Mouse (Mus musculus): ENCODE results near the gene Cpb2. TPM values are rescaled to one million over a fixed set of nuclear protein-coding genes. Genes with fewer than 3 reads are reported as not detected.
A peak's percentile ranks its signal among the peaks of the same experiment; 100 is the strongest.

The Cpb2 gene
- polyA plus RNA-seq, 1 experiment from 2014 or later = 19.8 TPM

GRCm38 (mm10) chr14:75218843-75219242 lies 23.2 kb upstream of the Cpb2 start:
- no peak overlapping the region for H3K4me3 ChIP-seq (ENCODE audit: low read length)
- no peak overlapping the region for H3K9ac ChIP-seq (replicated peaks; ENCODE audit: low read length)
- no peak for ATAC-seq (ENCODE audit: low FRiP score, low TSS enrichment)
- H3K27ac ChIP-seq (ENCODE audit: low read length) = no peak overlapping the region
- no peak overlapping the region for H3K4me2 ChIP-seq (replicated peaks; ENCODE audit: low read depth, low read length)
- no peaks in the 10 kb centered on the region for H3K9me3 ChIP-seq (ENCODE audit: low read length)
- no peaks in the 10 kb centered on the region for H3K36me3 ChIP-seq (ENCODE audit: insufficient read depth, low read length)
- no peaks in the 10 kb centered on the region for H3K4me1 ChIP-seq (ENCODE audit: insufficient read depth, low read length)
- H3K27me3 ChIP-seq (ENCODE audit: insufficient read depth, low read length) = no peaks in the 10 kb centered on the region
- 97% methylated on average over 2 of the region's 2 CpGs for WGBS

GRCm38 (mm10) chr14:75219250-75219913 lies 22.7 kb upstream of the Cpb2 start:
- Histone ChIP-seq H3K9me3 (ENCODE audit: low read length) (no peaks in the 10 kb centered on the region), H3K4me1 (ENCODE audit: insufficient read depth, low read length) (no peaks in the 10 kb centered on the region), H3K27me3 (ENCODE audit: insufficient read depth, low read length) (no peaks in the 10 kb centered on the region), H3K4me2 (replicated peaks; ENCODE audit: low read depth, low read length) (no peak overlapping the region), H3K9ac (replicated peaks; ENCODE audit: low read length) (no peak overlapping the region), H3K4me3 (ENCODE audit: low read length) (no peak overlapping the region), H3K36me3 (ENCODE audit: insufficient read depth, low read length) (no peaks in the 10 kb centered on the region), H3K27ac (ENCODE audit: low read length) (no peak overlapping the region)
- 72% methylated on average over 5 of the region's 5 CpGs for WGBS
- no peak for ATAC-seq (ENCODE audit: low FRiP score, low TSS enrichment)

- Histone ChIP-seq H3K4me2 (replicated peaks; ENCODE audit: low read depth, low read length) (no peak overlapping the region), H3K9ac (replicated peaks; ENCODE audit: low read length) (no peak overlapping the region), H3K36me3 (ENCODE audit: insufficient read depth, low read length) (no peaks in the 10 kb centered on the region), H3K27me3 (ENCODE audit: insufficient read depth, low read length) (no peaks in the 10 kb centered on the region), H3K9me3 (ENCODE audit: low read length) (no peaks in the 10 kb centered on the region), H3K27ac (ENCODE audit: low read length) (no peak overlapping the region), H3K4me3 (ENCODE audit: low read length) (no peak overlapping the region), H3K4me1 (ENCODE audit: insufficient read depth, low read length) (no peaks in the 10 kb centered on the region)
- 75% methylated on average over 6 of the region's 6 CpGs for WGBS
- ATAC-seq (ENCODE audit: low FRiP score, low TSS enrichment) = no peak
Observed at GRCm38 (mm10) chr14:75222386-75222785, 19.7 kb upstream of the Cpb2 start.

- Histone ChIP-seq H3K27ac (ENCODE audit: low read length) (no peak overlapping the region), H3K27me3 (ENCODE audit: insufficient read depth, low read length) (no peaks in the 10 kb centered on the region), H3K4me1 (ENCODE audit: insufficient read depth, low read length) (no peaks in the 10 kb centered on the region), H3K36me3 (ENCODE audit: insufficient read depth, low read length) (no peaks in the 10 kb centered on the region), H3K9ac (replicated peaks; ENCODE audit: low read length) (no peak overlapping the region), H3K4me2 (replicated peaks; ENCODE audit: low read depth, low read length) (no peak overlapping the region), H3K4me3 (ENCODE audit: low read length) (no peak overlapping the region), H3K9me3 (ENCODE audit: low read length) (no peaks in the 10 kb centered on the region)
- no peak for ATAC-seq (ENCODE audit: low FRiP score, low TSS enrichment)
- WGBS = 84% methylated on average over 6 of the region's 6 CpGs
Observed at GRCm38 (mm10) chr14:75227453-75228084, 14.5 kb upstream of the Cpb2 start.

DNA sequence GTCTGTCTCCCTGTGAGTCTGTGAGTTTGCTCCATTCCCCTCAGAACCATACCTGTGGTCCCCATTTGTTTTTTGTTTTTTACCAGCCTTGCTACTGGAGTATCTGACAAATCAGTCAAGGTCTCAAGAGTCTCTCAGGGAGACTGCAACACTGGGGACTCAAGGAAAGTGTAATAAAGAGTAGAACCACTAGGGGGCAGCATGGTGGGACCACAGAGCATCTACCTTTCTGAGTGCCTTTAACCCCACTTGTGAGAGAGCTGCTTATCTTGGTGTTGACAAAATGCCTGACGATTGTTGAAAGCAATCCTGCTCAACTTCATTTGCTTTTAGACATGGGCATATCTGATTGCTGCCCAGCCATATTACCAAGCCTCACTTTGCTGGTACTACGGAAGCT lies 12.3 kb upstream of the Cpb2 start:
- H3K9ac ChIP-seq (replicated peaks; ENCODE audit: low read length) = no peak overlapping the region
- no peaks in the 10 kb centered on the region for H3K36me3 ChIP-seq (ENCODE audit: insufficient read depth, low read length)
- no peak overlapping the region for H3K4me3 ChIP-seq (ENCODE audit: low read length)
- no peaks in the 10 kb centered on the region for H3K27me3 ChIP-seq (ENCODE audit: insufficient read depth, low read length)
- no peak overlapping the region for H3K4me2 ChIP-seq (replicated peaks; ENCODE audit: low read depth, low read length)
- WGBS = 68% methylated on average over 2 of the region's 2 CpGs
- H3K4me1 ChIP-seq (ENCODE audit: insufficient read depth, low read length) = no peaks in the 10 kb centered on the region
- no peak for ATAC-seq (ENCODE audit: low FRiP score, low TSS enrichment)
- no peaks in the 10 kb centered on the region for H3K9me3 ChIP-seq (ENCODE audit: low read length)
- H3K27ac ChIP-seq (ENCODE audit: low read length) = no peak overlapping the region

DNA sequence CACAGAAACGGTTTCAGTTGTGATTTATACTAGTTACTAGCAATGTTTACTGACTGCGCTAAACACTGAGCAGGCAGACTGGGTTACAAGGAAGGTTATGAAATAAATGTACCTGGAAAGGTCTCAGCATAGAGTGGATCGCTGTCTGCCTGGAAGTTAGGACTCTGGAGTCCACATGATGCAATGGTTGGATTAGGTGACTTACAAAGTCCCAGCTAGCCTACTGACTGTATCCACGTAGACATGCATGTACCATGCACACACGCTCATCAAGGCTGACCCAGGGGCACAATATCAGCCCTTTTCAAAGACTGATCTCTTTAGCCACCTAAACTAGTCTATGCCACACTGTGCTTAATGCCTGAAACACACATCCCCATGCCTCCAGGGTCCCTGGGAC lies 9.0 kb upstream of the Cpb2 start:
- Histone ChIP-seq H3K4me3 (ENCODE audit: low read length) (no peak overlapping the region), H3K27ac (ENCODE audit: low read length) (no peak overlapping the region), H3K4me2 (replicated peaks; ENCODE audit: low read depth, low read length) (no peak overlapping the region), H3K9ac (replicated peaks; ENCODE audit: low read length) (no peak overlapping the region), H3K4me1 (ENCODE audit: insufficient read depth, low read length) (no peaks in the 10 kb centered on the region), H3K9me3 (ENCODE audit: low read length) (no peaks in the 10 kb centered on the region), H3K36me3 (ENCODE audit: insufficient read depth, low read length) (no peaks in the 10 kb centered on the region), H3K27me3 (ENCODE audit: insufficient read depth, low read length) (no peaks in the 10 kb centered on the region)
- no peak for ATAC-seq (ENCODE audit: low FRiP score, low TSS enrichment)
- 81% methylated on average over 5 of the region's 5 CpGs for WGBS

GRCm38 (mm10) chr14:75235552-75235951 lies 6.5 kb upstream of the Cpb2 start:
- Histone ChIP-seq H3K9me3 (ENCODE audit: low read length) (no peaks in the 10 kb centered on the region), H3K4me1 (ENCODE audit: insufficient read depth, low read length) (no peaks in the 10 kb centered on the region), H3K4me3 (ENCODE audit: low read length) (0 out of 2 replicates have a peak overlapping the region, but pooled peaks have one; percentile 9), H3K36me3 (ENCODE audit: insufficient read depth, low read length) (no peaks in the 10 kb centered on the region), H3K27ac (ENCODE audit: low read length) (peak overlapping the region; percentile 62), H3K27me3 (ENCODE audit: insufficient read depth, low read length) (no peaks in the 10 kb centered on the region), H3K4me2 (replicated peaks; ENCODE audit: low read depth, low read length) (peak overlapping the region; percentile 43), H3K9ac (replicated peaks; ENCODE audit: low read length) (no peak overlapping the region)
- WGBS = 55% methylated on average over 8 of the region's 8 CpGs
- peak; percentile 63 for ATAC-seq (ENCODE audit: low FRiP score, low TSS enrichment)

DNA sequence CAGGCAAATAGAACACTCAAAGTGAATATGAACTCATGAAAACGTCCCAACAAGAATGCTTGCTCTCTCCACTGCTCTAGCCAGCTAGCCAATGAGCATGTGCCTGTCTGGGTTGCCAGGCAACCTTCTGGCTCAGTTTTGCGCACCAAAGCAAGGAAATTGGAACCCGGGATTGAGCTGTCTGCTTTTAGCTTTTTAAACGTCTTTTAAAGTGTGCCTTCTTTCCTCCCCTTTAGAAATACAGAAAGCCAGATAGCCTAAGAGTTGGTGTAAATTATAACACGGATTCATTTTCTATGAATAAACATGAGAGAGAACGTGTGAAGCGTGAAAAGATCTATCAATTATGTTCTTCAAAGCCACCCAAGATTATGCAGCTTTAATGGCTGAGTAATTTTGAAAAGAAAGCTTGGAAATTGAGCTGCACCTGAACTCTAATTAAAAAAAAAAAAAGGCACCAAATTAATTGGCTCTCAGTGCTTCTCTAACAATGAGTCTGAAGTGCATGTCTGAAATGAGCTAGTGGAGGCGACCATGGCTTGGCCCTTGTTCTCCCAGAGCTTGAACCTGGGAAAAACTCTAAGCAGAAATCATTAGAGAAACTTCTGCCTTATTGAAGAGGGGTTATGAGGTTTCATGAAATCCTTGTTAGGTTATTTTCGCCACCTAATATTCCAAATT lies 6.0 kb upstream of the Cpb2 start:
- ATAC-seq (ENCODE audit: low FRiP score, low TSS enrichment) = peak; percentile 54; the same call in 1 of the 2 replicates
- Histone ChIP-seq H3K4me1 (ENCODE audit: insufficient read depth, low read length) (no peaks in the 10 kb centered on the region), H3K4me3 (ENCODE audit: low read length) (0 out of 2 replicates have a peak overlapping the region, but pooled peaks have one; percentile 9), H3K4me2 (replicated peaks; ENCODE audit: low read depth, low read length) (peak overlapping the region; percentile 43), H3K27me3 (ENCODE audit: insufficient read depth, low read length) (no peaks in the 10 kb centered on the region), H3K27ac (ENCODE audit: low read length) (peak overlapping the region; percentile 62), H3K9me3 (ENCODE audit: low read length) (no peaks in the 10 kb centered on the region), H3K9ac (replicated peaks; ENCODE audit: low read length) (no peak overlapping the region), H3K36me3 (ENCODE audit: insufficient read depth, low read length) (no peaks in the 10 kb centered on the region)
- WGBS = 45% methylated on average over 9 of the region's 9 CpGs

GRCm38 (mm10) chr14:75236636-75237003 lies 5.5 kb upstream of the Cpb2 start:
- Histone ChIP-seq H3K4me1 (ENCODE audit: insufficient read depth, low read length) (no peaks in the 10 kb centered on the region), H3K4me2 (replicated peaks; ENCODE audit: low read depth, low read length) (no peak overlapping the region), H3K36me3 (ENCODE audit: insufficient read depth, low read length) (no peaks in the 10 kb centered on the region), H3K4me3 (ENCODE audit: low read length) (no peak overlapping the region), H3K27ac (ENCODE audit: low read length) (peak overlapping the region; percentile 44; the same call in 1 of the 2 replicates), H3K27me3 (ENCODE audit: insufficient read depth, low read length) (no peaks in the 10 kb centered on the region), H3K9me3 (ENCODE audit: low read length) (no peaks in the 10 kb centered on the region), H3K9ac (replicated peaks; ENCODE audit: low read length) (no peak overlapping the region)
- WGBS = 84% methylated on average over 4 of the region's 4 CpGs
- no peak for ATAC-seq (ENCODE audit: low FRiP score, low TSS enrichment)

DNA sequence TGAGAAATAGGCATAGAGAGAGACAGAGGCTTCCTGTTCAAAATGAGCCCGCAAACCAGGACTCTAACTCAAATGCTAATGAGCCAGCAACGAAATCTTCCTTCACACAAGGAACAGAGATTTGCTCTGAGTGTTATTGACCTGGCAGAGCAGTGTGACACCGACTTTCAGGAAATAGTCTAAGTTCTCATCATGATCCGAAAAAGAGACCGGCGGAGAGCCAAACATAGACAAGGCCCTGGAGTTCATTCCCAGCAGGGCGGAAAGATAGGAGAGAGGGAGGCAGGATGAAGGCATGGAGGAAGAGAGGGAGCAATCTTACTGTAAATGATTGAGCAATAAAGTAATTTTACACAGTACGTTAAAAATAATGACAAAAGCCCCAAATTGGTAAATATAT lies 5.0 kb upstream of the Cpb2 start:
- 0 out of 2 replicates have a peak, but pooled peaks cover 3% of the 10 kb centered on the region for H3K4me1 ChIP-seq (ENCODE audit: insufficient read depth, low read length)
- no peak overlapping the region for H3K27ac ChIP-seq (ENCODE audit: low read length)
- H3K27me3 ChIP-seq (ENCODE audit: insufficient read depth, low read length) = no peaks in the 10 kb centered on the region
- no peaks in the 10 kb centered on the region for H3K9me3 ChIP-seq (ENCODE audit: low read length)
- no peak for ATAC-seq (ENCODE audit: low FRiP score, low TSS enrichment)
- H3K36me3 ChIP-seq (ENCODE audit: insufficient read depth, low read length) = no peaks in the 10 kb centered on the region
- no peak overlapping the region for H3K4me2 ChIP-seq (replicated peaks; ENCODE audit: low read depth, low read length)
- no peak overlapping the region for H3K9ac ChIP-seq (replicated peaks; ENCODE audit: low read length)
- no peak overlapping the region for H3K4me3 ChIP-seq (ENCODE audit: low read length)
- 84% methylated on average over 8 of the region's 8 CpGs for WGBS
